Mouse (Mus musculus) kidney, embryonic 14.5 days (tissue): ENCODE data around the gene Xkrx. TPM values are rescaled to one million over a fixed set of nuclear protein-coding genes. Genes with fewer than 3 reads are reported as not detected.

Source experiments
- ATAC-seq: fragments of 200-750 bp; cut with Nextera tagmentation; 2 replicates; pipeline ENCODE4 v1.8.0; 2017; ENCODE audit warnings: moderate number of reproducible peaks, mild to moderate bottlenecking, moderate TSS enrichment, moderate library complexity; ENCODE audit not compliant: low FRiP score, low TSS enrichment
- H3K27ac ChIP-seq: fragments of 300-500 bp; sonication (generic); 2 replicates; pipeline ENCODE4 v1.5.1; 2014; ENCODE audit warnings: low read depth, mild to moderate bottlenecking, low read length, moderate library complexity, mixed read lengths
- H3K27me3 ChIP-seq: fragments of 300-500 bp; sonication (generic); 2 replicates; pipeline ENCODE4 v1.6.1; 2014; ENCODE audit warnings: mild to moderate bottlenecking, low read length; ENCODE audit not compliant: control insufficient read depth, insufficient read depth
- H3K36me3 ChIP-seq: fragments of 300-500 bp; sonication (generic); 2 replicates; pipeline ENCODE4 v1.6.1; 2014; ENCODE audit warnings: low read length, mixed read lengths; ENCODE audit not compliant: control insufficient read depth, insufficient read depth
- H3K4me1 ChIP-seq: fragments of 300-500 bp; sonication (generic); 2 replicates; pipeline ENCODE4 v1.6.1; 2014; ENCODE audit warnings: low read length, mixed read lengths; ENCODE audit not compliant: control insufficient read depth, insufficient read depth
- H3K4me2 ChIP-seq: fragments of 300-500 bp; sonication (generic); replicated peaks from 2 replicates; pipeline ENCODE4 v1.6.1; 2014; ENCODE audit warnings: low read depth, mild to moderate bottlenecking, low read length
- H3K4me3 ChIP-seq: fragments of 300-500 bp; sonication (generic); 2 replicates; pipeline ENCODE4 v1.5.1; 2014; ENCODE audit warnings: mild to moderate bottlenecking, low read length
- H3K9ac ChIP-seq: fragments of 300-500 bp; sonication (generic); 2 replicates; pipeline ENCODE4 v1.6.1; 2014; ENCODE audit warnings: low read depth, mild to moderate bottlenecking, low read length, moderate library complexity
- H3K9me3 ChIP-seq: fragments of 300-500 bp; sonication (generic); 2 replicates; pipeline ENCODE4 v1.6.1; 2016; ENCODE audit warnings: low read length; ENCODE audit not compliant: control insufficient read depth
- WGBS: fragments of 180-500 bp; shearing (Covaris S2); extraction: QIAGEN DNeasy Blood & Tissue Kit; methylation state at CpG from one replicate; pipeline ENCODE4 v1.1.7; 2014; 5-methylcytosine and 5-hydroxymethylcytosine counted together
- polyA plus RNA-seq: library from polyadenylated mRNA; unstranded; fragments of >200 nt; fragmentation: Nextera tagmentation; extraction: Ambion mirVana; gene quantifications from 2 replicates; pipeline ENCODE4 v1.2.1, GENCODE M21; 2014

Gene Xkrx
- polyA plus RNA-seq, 1 experiment from 2014 or later: 0.16 TPM

- Histone ChIP-seq H3K27ac (no peak overlapping the region), H3K4me2 (no peak overlapping the region), H3K36me3 (no peaks in the 10 kb centered on the region), H3K4me3 (no peak overlapping the region), H3K9ac (no peak overlapping the region), H3K9me3 (no peaks in the 10 kb centered on the region), H3K27me3 (no peaks in the 10 kb centered on the region), H3K4me1 (no peaks in the 10 kb centered on the region)
- 66% methylated on average over 2 of the region's 2 CpGs for WGBS
- ATAC-seq: no peak
Observed at GRCm38 (mm10) chrX:134102641-134103040, 59.2 kb downstream of the Xkrx start.

Other genes starting within 250 kb of the Xkrx start
- 2.4 and 3.3 TPM in 2 replicates for gene Sytl4, start 180.3 kb downstream of the Xkrx start, polyA plus RNA-seq
- 32.7 and 58.5 TPM in 2 replicates for gene Cstf2, start 102.9 kb downstream of the Xkrx start, polyA plus RNA-seq
- gene Arl13a, start 25.4 kb upstream of the Xkrx start, polyA plus RNA-seq: not detected in 2 replicates
- gene Nox1, start 59.9 kb upstream of the Xkrx start, polyA plus RNA-seq: 0.11 and 0.32 TPM in 2 replicates
- gene Trmt2b, start 114.9 kb upstream of the Xkrx start, polyA plus RNA-seq: 11.5 and 18.7 TPM in 2 replicates
- 7.9 and 8.9 TPM in 2 replicates for gene Tmem35a, start 133.1 kb upstream of the Xkrx start, polyA plus RNA-seq
- 42.2 and 43.1 TPM in 2 replicates for gene Cenpi, start 146.0 kb upstream of the Xkrx start, polyA plus RNA-seq
- gene Drp2, start 242.5 kb upstream of the Xkrx start, polyA plus RNA-seq: 1.0 and 1.1 TPM in 2 replicates